Mouse (Mus musculus): Measurements from ENCODE around the gene Gm6337. TPM values are rescaled to one million over a fixed set of nuclear protein-coding genes. Genes with fewer than 3 reads are reported as not detected.
"Not testable (repeated sequence)": the region's sequence is repeated elsewhere in the genome, so short reads cannot be mapped to it uniquely, and the experiment has no call there.

The Gm6337 gene
- not detected in 2 replicates for polyA plus RNA-seq (2015; fragmentation: Nextera tagmentation; extraction: Ambion mirVana)

GRCm38 (mm10) chr14:6058167-6058566 lies at the start of gene Gm6337:
Gene Gm6337, minus strand, starts transcription at chr14:6058267.
- not testable (repeated sequence) for ATAC-seq (ENCODE audit: insufficient number of reproducible peaks, low FRiP score, low TSS enrichment, low read depth); H3K4me1 ChIP-seq

GRCm38 (mm10) chr14:6107500-6107899 lies 49.4 kb upstream of the Gm6337 start:
- WGBS: 9% methylated on average over 9 of the region's 9 CpGs
- H3K9me3 ChIP-seq (replicated peaks); H3K4me1 ChIP-seq; ATAC-seq (ENCODE audit: insufficient number of reproducible peaks, low FRiP score, low TSS enrichment, low read depth); H3K27me3 ChIP-seq; H3K9ac ChIP-seq; H3K36me3 ChIP-seq; H3K27ac ChIP-seq (replicated peaks): not testable (repeated sequence)
- Histone ChIP-seq H3K4me3 (replicated peaks) (peak overlapping the region; percentile 42), H3K4me2 (replicated peaks) (peak overlapping the region; percentile 48)

More at GRCm38 (mm10) chr14:6058167-6058566, at the start of gene Gm6337:
- H3K27me3 ChIP-seq; H3K27ac ChIP-seq (replicated peaks); H3K36me3 ChIP-seq; H3K4me3 ChIP-seq (replicated peaks); H3K4me2 ChIP-seq (replicated peaks); H3K9me3 ChIP-seq (replicated peaks); H3K9ac ChIP-seq: not testable (repeated sequence)
- WGBS: 70% methylated on average over 4 of the region's 4 CpGs

GRCm38 (mm10) chr14:6093842-6094241 lies 35.8 kb upstream of the Gm6337 start, which contains the start of gene Gm8206:
Gene Gm8206, minus strand, starts transcription at chr14:6093942.
- not testable (repeated sequence) for H3K36me3 ChIP-seq; H3K4me3 ChIP-seq (replicated peaks); H3K4me2 ChIP-seq (replicated peaks); ATAC-seq (ENCODE audit: insufficient number of reproducible peaks, low FRiP score, low TSS enrichment, low read depth); H3K9ac ChIP-seq; H3K27me3 ChIP-seq; H3K4me1 ChIP-seq; H3K9me3 ChIP-seq (replicated peaks); H3K27ac ChIP-seq (replicated peaks)
- WGBS: 75% methylated on average over 2 of the region's 3 CpGs

Other genes starting within 250 kb of the Gm6337 start
- not detected in 2 replicates for gene Gm3424, start 227.9 kb downstream of the Gm6337 start, polyA plus RNA-seq (2015; fragmentation: Nextera tagmentation; extraction: Ambion mirVana)
- gene Gm8237, start 177.9 kb downstream of the Gm6337 start, polyA plus RNA-seq (2015; fragmentation: Nextera tagmentation; extraction: Ambion mirVana): 0.19 and 0.29 TPM in 2 replicates
- 0.27 and 0.42 TPM in 2 replicates for gene Gm3248, start 96.5 kb downstream of the Gm6337 start, polyA plus RNA-seq (2015; fragmentation: Nextera tagmentation; extraction: Ambion mirVana)
- not detected in 2 replicates for gene Gm3453, start 79.1 kb downstream of the Gm6337 start, polyA plus RNA-seq (2015; fragmentation: Nextera tagmentation; extraction: Ambion mirVana)
- 1.4 and 1.9 TPM in 2 replicates for gene Gm8206, start 35.7 kb upstream of the Gm6337 start, polyA plus RNA-seq (2015; fragmentation: Nextera tagmentation; extraction: Ambion mirVana)
- gene Gm3468, start 50.4 kb upstream of the Gm6337 start, polyA plus RNA-seq (2015; fragmentation: Nextera tagmentation; extraction: Ambion mirVana): 1.2 TPM in 2 replicates
- gene Gm3476, start 67.5 kb upstream of the Gm6337 start, polyA plus RNA-seq (2015; fragmentation: Nextera tagmentation; extraction: Ambion mirVana): not detected in 2 replicates
- not detected in 2 replicates for gene Gm21560, start 161.0 kb upstream of the Gm6337 start, polyA plus RNA-seq (2015; fragmentation: Nextera tagmentation; extraction: Ambion mirVana)
- 0.69 and 0.75 TPM in 2 replicates for gene Gm3411, start 229.0 kb upstream of the Gm6337 start, polyA plus RNA-seq (2015; fragmentation: Nextera tagmentation; extraction: Ambion mirVana)
- not detected in 2 replicates for gene Gm21103, start 246.6 kb upstream of the Gm6337 start, polyA plus RNA-seq (2015; fragmentation: Nextera tagmentation; extraction: Ambion mirVana)